Mouse (Mus musculus) testis, adult 2 months (tissue): ENCODE results near the gene Zbtb26. TPM values are rescaled to one million over a fixed set of nuclear protein-coding genes. Genes with fewer than 3 reads are reported as not detected.
A peak's percentile ranks its signal among the peaks of the same experiment; 100 is the strongest.

Experiments used
- H3K27ac ChIP-seq: fragments of 200-500 bp; 2 replicates; pipeline ENCODE4 v1.5.1; 2012; ENCODE audit warnings: low read depth, low read length; ENCODE audit not compliant: control insufficient read depth, insufficient read depth
- H3K27me3 ChIP-seq: fragments of 200-500 bp; 2 replicates; pipeline ENCODE4 v1.6.1; 2012; ENCODE audit warnings: mild to moderate bottlenecking, low read length, moderate library complexity; ENCODE audit not compliant: control insufficient read depth, insufficient read depth
- H3K36me3 ChIP-seq: fragments of 200-500 bp; 2 replicates; pipeline ENCODE4 v1.6.1; 2012; ENCODE audit warnings: mild to moderate bottlenecking, low read length; ENCODE audit not compliant: control insufficient read depth, insufficient read depth
- H3K4me1 ChIP-seq: fragments of 200-500 bp; 2 replicates; pipeline ENCODE4 v1.6.1; 2012; ENCODE audit warnings: low read length; ENCODE audit not compliant: control insufficient read depth, insufficient read depth
- H3K4me3 ChIP-seq: fragments of 200-500 bp; 2 replicates; pipeline ENCODE4 v1.5.1; 2012; ENCODE audit warnings: low read depth, mild to moderate bottlenecking, low read length, moderate library complexity, mixed read lengths; ENCODE audit not compliant: control insufficient read depth
- CTCF ChIP-seq: fragments of 200-500 bp; IDR thresholded peaks from 2 replicates; pipeline ENCODE4 v1.5.1; 2012; ENCODE audit warnings: low read depth, mild to moderate bottlenecking, inconsistent platforms, low read length, moderate library complexity; ENCODE audit not compliant: control insufficient read depth, insufficient read depth, insufficient replicate concordance
- POLR2A ChIP-seq: fragments of 200-500 bp; IDR thresholded peaks from 2 replicates; pipeline ENCODE4 v1.6.1; 2012; ENCODE audit warnings: low read depth, mild to moderate bottlenecking, inconsistent platforms, low read length, moderate library complexity; ENCODE audit not compliant: control insufficient read depth
- polyA plus RNA-seq: library from polyadenylated mRNA; depleted of rRNA; stranded (reverse); fragments of >200 nt; gene quantifications from 2 replicates; pipeline ENCODE4 v1.2.3, GENCODE M21; 2012; rRNA removed

The Zbtb26 gene
- 2.0 and 2.5 TPM in 2 replicates for polyA plus RNA-seq

DNA sequence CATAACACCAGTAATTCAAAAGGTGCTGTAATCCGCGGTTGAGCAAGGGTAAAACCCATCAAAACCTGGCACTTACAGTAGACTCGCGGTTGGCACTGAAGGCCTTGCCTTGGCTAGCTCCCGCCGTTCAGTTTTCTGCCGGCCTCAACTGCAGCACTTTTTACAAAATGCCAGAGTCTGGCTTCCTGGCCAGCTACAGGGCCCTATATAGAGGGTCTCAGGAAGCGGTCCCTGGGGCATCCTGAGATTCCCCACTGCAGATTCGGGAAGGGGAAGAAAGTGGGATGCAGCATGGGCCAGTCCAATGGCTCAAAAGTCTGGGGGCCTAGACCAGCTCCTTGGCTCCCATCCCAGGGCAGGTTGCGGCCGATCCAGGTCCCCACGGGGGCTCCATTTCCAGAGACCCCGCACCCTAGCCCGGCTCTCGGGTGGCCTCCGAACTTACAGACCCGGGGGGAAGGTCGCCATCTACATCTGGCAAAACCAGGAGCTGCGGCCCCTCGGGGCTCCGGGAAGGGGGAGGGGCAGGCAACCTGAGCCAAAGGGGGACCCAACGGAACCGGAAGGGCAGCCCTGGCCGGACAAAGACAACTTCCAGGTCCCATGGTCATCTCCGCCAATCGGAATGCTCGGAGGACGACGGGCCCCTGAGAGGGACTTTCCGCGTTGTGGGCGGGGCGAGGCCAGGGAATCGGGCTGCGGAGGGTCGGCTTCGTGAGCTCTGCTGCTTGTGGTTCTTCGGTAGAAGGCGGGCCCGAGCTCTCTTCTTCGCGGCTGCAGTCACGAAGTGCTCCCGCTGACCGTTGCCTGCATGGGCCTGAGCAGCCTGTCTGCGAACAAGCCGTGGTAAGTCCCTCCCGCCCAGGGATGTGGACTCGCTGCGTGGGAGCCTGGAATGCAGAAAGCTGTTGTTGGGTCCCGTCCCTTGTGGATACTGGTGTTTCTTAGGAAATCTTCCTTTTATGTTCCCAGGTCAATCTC, at the start of gene Zbtb26, which contains the start of the genes Zbtb6 and Rabgap1:
Zbtb26 (minus strand) TSS at position 525 of the 981 bp plus-strand sequence.
Zbtb6 (minus strand) TSS at position 561 of the 981 bp plus-strand sequence.
Rabgap1 (plus strand) TSS at position 669 of the 981 bp plus-strand sequence.
- Histone ChIP-seq H3K36me3 (no peaks in the 10 kb centered on the region), H3K4me3 (peak within 1 kb of the TSS; percentile 97), H3K27ac (peak within 1 kb of the TSS; percentile 89), H3K4me1 (no peaks in the 10 kb centered on the region; the same call in 1 of the 2 replicates), H3K27me3 (no peaks in the 10 kb centered on the region)
- TF ChIP-seq POLR2A: peak; percentile 83
- TF ChIP-seq CTCF: no peak

DNA sequence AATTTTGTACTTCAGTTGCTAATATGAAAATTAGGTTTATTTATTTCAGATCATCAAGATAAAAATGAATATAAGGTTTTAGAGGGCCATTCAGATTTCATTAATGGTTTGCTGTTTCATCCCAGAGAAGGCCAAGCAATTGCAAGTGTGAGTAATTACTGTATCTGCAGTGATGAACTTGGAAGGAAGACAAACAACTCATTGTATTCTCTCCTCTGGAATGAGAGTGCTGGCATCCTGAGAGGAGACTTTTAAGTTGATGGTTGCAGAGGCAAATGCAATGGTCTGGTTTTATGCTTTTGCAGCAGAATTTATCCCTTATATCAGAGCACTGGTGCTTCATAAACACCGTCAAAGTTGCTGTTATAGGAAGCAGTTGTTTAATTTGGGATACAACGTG, 46.0 kb upstream of the Zbtb26 start:
- TF ChIP-seq POLR2A: no peak
- TF ChIP-seq CTCF: no peak
- no peak overlapping the region for H3K4me3 ChIP-seq
- H3K27ac ChIP-seq: no peak overlapping the region
- no peaks in the 10 kb centered on the region for H3K4me1 ChIP-seq
- no peaks in the 10 kb centered on the region for H3K27me3 ChIP-seq
- H3K36me3 ChIP-seq: peaks cover 1% of the 10 kb centered on the region

DNA sequence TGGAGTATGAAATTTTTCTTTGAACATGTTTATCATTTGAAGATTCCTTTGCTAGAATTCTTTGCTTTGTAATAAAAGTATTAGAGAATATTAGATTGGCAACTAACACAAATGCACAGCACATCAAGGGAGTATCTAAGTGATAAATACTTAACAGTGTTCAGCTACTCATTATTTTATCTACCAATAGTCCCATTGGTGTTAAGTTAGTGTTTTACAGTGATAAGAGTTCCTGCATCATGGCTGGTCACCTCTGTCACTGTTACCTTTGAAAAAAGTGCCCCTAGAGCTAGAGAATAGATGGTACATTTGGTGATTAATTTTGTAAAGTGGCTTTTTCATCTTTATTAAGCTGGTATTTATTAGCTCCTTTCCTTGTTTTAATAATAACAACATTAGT, 43.5 kb upstream of the Zbtb26 start:
- H3K36me3 ChIP-seq: peaks cover 3% of the 10 kb centered on the region
- H3K27me3 ChIP-seq: no peaks in the 10 kb centered on the region
- no peak overlapping the region for H3K27ac ChIP-seq
- TF ChIP-seq POLR2A (no peak), CTCF (no peak)
- H3K4me3 ChIP-seq: no peak overlapping the region
- H3K4me1 ChIP-seq: no peaks in the 10 kb centered on the region

DNA sequence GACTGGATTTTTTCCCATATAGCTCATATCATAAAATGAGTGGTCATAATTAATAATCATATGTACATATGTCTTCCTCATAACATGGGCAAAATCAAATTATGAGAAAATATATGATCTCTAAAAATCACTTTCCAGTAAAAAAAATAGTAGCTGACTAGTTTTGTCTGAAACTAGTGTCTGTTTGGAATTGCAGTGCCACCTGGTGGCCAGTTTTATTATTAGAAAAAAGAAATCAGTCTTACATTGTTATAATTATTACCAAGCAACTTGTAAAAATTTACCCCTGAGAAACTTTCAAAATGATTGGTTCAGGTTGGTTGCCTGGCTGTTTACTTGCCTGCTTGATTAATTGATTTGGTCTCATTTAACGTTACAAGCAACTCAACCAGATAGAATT, 42.4 kb upstream of the Zbtb26 start:
- peaks cover 3% of the 10 kb centered on the region for H3K36me3 ChIP-seq
- TF ChIP-seq CTCF (no peak), POLR2A (no peak)

DNA sequence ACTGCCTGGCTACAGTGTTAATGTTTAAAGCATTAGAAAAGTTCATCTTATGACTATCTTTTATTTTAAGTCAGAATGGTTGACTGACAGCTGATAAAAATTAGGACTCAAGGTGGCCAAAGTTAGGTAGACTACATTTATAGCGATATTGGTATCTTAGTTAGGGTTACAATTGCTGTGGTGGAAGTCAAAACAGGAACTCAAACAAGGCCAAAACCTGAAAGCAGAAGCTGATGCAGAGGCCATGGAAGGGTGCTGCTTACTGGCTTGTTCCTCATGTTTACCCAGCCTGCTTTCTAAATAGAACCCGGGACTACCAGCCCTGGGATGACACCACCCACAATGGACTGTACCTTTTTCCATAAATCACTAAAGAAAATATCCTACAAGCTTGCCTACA, 41.2 kb upstream of the Zbtb26 start:
- H3K36me3 ChIP-seq: peaks cover 3% of the 10 kb centered on the region
- no peaks in the 10 kb centered on the region for H3K4me1 ChIP-seq
- H3K27ac ChIP-seq: no peak overlapping the region
- no peaks in the 10 kb centered on the region for H3K27me3 ChIP-seq
- TF ChIP-seq POLR2A (no peak), CTCF (no peak)
- H3K4me3 ChIP-seq: no peak overlapping the region

More for the DNA sequence above, 42.4 kb upstream of the Zbtb26 start:
- Histone ChIP-seq H3K27me3 (no peaks in the 10 kb centered on the region), H3K4me1 (no peaks in the 10 kb centered on the region), H3K27ac (no peak overlapping the region), H3K4me3 (no peak overlapping the region)

DNA sequence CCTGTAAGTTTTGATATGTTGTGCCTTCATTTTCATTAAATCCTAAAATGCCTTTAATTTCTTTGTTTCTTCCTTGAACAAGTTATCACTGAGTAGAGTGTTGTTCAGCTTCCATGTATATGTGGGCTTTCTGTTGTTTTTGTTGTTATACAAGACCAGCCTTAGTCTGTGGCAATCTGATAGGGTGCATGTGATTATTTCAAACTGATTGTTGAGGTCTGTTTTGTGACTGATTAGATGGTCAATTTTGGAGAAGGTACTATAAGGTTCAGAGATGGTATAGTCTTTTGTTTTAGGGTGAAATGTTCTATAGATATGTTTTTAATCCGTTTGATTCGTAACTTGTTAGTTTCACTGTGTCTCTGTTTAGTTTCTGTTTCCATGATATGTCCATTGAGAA, 37.1 kb upstream of the Zbtb26 start:
- Histone ChIP-seq H3K4me1 (no peaks in the 10 kb centered on the region), H3K4me3 (no peak overlapping the region), H3K27ac (no peak overlapping the region), H3K36me3 (peaks cover 4% of the 10 kb centered on the region), H3K27me3 (no peaks in the 10 kb centered on the region)
- TF ChIP-seq POLR2A: no peak
- no peak for TF ChIP-seq CTCF

DNA sequence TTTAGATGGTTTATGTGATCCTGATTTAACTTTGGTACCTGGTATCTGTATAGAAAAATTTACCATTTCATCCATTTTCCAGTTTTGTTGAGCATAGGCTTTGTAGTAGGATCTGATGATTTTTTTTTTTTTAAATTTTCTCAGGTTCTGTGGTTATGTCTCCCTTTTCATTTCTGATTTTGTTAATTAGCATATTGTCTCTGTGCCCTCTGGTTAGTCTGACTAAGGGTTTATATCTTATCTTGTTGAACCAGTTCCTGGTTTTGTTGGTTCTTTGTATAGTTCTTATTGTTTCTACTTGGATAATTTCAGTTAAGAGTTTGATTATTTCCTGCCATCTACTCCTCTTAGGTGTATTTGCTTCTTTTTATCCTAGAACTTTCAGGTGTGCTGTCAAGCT, 36.6 kb upstream of the Zbtb26 start:
- TF ChIP-seq CTCF (no peak), POLR2A (no peak)
- Histone ChIP-seq H3K36me3 (peaks cover 4% of the 10 kb centered on the region), H3K4me1 (no peaks in the 10 kb centered on the region), H3K27me3 (no peaks in the 10 kb centered on the region), H3K27ac (no peak overlapping the region), H3K4me3 (no peak overlapping the region)
